Mouse (Mus musculus) liver, embryonic 16.5 days (tissue): Measurements from ENCODE around the gene Sv2c. TPM values are rescaled to one million over a fixed set of nuclear protein-coding genes. Genes with fewer than 3 reads are reported as not detected.

Experiments used
- ATAC-seq: fragments of 200-750 bp; cut with Nextera tagmentation; 2 replicates; pipeline ENCODE4 v1.8.0; 2017; ENCODE audit warnings: low read depth, mild to moderate bottlenecking, moderate number of reproducible peaks, moderate library complexity
- H3K27ac ChIP-seq: fragments of 300-500 bp; sonication (generic); 2 replicates; pipeline ENCODE4 v1.5.1; 2014; ENCODE audit warnings: mild to moderate bottlenecking, low read length
- H3K27me3 ChIP-seq: fragments of 300-500 bp; sonication (generic); 2 replicates; pipeline ENCODE4 v1.6.1; 2014; ENCODE audit warnings: low read depth, low read length, mixed read lengths; ENCODE audit not compliant: control insufficient read depth, insufficient read depth
- H3K36me3 ChIP-seq: fragments of 300-500 bp; sonication (generic); 2 replicates; pipeline ENCODE4 v1.6.1; 2014; ENCODE audit warnings: mild to moderate bottlenecking; ENCODE audit not compliant: control insufficient read depth, insufficient read depth
- H3K4me1 ChIP-seq: fragments of 300-500 bp; sonication (generic); 2 replicates; pipeline ENCODE4 v1.6.1; 2014; ENCODE audit warnings: low read depth, low read length, mixed read lengths; ENCODE audit not compliant: control insufficient read depth
- H3K4me2 ChIP-seq: fragments of 300-500 bp; sonication (generic); 2 replicates; pipeline ENCODE4 v1.6.1; 2014; ENCODE audit warnings: low read depth, low read length, mixed read lengths
- H3K4me3 ChIP-seq: fragments of 300-500 bp; sonication (generic); 2 replicates; pipeline ENCODE4 v1.5.1; 2014; ENCODE audit warnings: low read depth, mild to moderate bottlenecking, low read length
- H3K9ac ChIP-seq: fragments of 300-500 bp; sonication (generic); 2 replicates; pipeline ENCODE4 v1.6.1; 2014; ENCODE audit warnings: low read depth, low read length
- H3K9me3 ChIP-seq: fragments of 300-500 bp; sonication (generic); replicated peaks from 2 replicates; pipeline ENCODE4 v1.6.1; 2016; ENCODE audit warnings: low read length; ENCODE audit not compliant: control insufficient read depth
- WGBS: fragments of 180-500 bp; shearing (Covaris S2); extraction: QIAGEN DNeasy Blood & Tissue Kit; methylation state at CpG from one replicate; pipeline ENCODE4 v1.1.7; 2014; ENCODE audit not compliant: insufficient replicate concordance; 5-methylcytosine and 5-hydroxymethylcytosine counted together
- polyA plus RNA-seq: library from polyadenylated mRNA; unstranded; fragments of >200 nt; fragmentation: Nextera tagmentation; extraction: Ambion mirVana; gene quantifications from 2 replicates; pipeline ENCODE4 v1.2.1, GENCODE M21; 2015

Gene Sv2c
- polyA plus RNA-seq, 1 experiment from 2014 or later = 0.18 TPM

- Histone ChIP-seq H3K4me3 (peak overlapping the region; percentile 26; the same call in 1 of the 2 replicates), H3K27me3 (no peaks in the 10 kb centered on the region), H3K4me1 (peaks cover 52% of the 10 kb centered on the region), H3K27ac (no peak overlapping the region), H3K9me3 (no peaks in the 10 kb centered on the region), H3K36me3 (no peaks in the 10 kb centered on the region), H3K4me2 (peak overlapping the region; percentile 87), H3K9ac (peak overlapping the region; percentile 36)
- no peak for ATAC-seq
- WGBS = 21% methylated on average over 14 of the region's 14 CpGs
Observed at GRCm38 (mm10) chr13:95959651-95960476, 172.5 kb downstream of the Sv2c start.

- Histone ChIP-seq H3K4me1 (peaks cover 30% of the 10 kb centered on the region), H3K27me3 (no peaks in the 10 kb centered on the region), H3K4me3 (no peak overlapping the region), H3K9me3 (no peaks in the 10 kb centered on the region), H3K36me3 (no peaks in the 10 kb centered on the region), H3K9ac (no peak overlapping the region), H3K4me2 (no peak overlapping the region), H3K27ac (peak overlapping the region; percentile 25; the same call in 1 of the 2 replicates)
- 0 out of 2 replicates have a peak, but pooled peaks have one; percentile 16 for ATAC-seq
- 24% methylated on average over 10 of the region's 10 CpGs for WGBS
Observed at GRCm38 (mm10) chr13:95957134-95957533, 175.2 kb downstream of the Sv2c start.

- no peaks in the 10 kb centered on the region for H3K9me3 ChIP-seq
- no peaks in the 10 kb centered on the region for H3K27me3 ChIP-seq
- WGBS = 42% methylated on average over 2 of the region's 2 CpGs
- H3K9ac ChIP-seq = no peak overlapping the region
- H3K4me1 ChIP-seq = peaks cover 27% of the 10 kb centered on the region
- ATAC-seq = no peak
- no peaks in the 10 kb centered on the region for H3K36me3 ChIP-seq
- no peak overlapping the region for H3K4me2 ChIP-seq
- no peak overlapping the region for H3K27ac ChIP-seq
- no peak overlapping the region for H3K4me3 ChIP-seq
Observed at GRCm38 (mm10) chr13:95956327-95956781, 176.0 kb downstream of the Sv2c start.

- no peak for ATAC-seq
- Histone ChIP-seq H3K4me1 (peaks cover 30% of the 10 kb centered on the region), H3K4me3 (no peak overlapping the region), H3K9me3 (no peaks in the 10 kb centered on the region), H3K9ac (no peak overlapping the region), H3K36me3 (no peaks in the 10 kb centered on the region), H3K4me2 (no peak overlapping the region), H3K27me3 (no peaks in the 10 kb centered on the region), H3K27ac (no peak overlapping the region)
- WGBS = 72% methylated on average over 5 of the region's 5 CpGs
Observed at GRCm38 (mm10) chr13:95955204-95955603, 177.2 kb downstream of the Sv2c start.

- H3K4me2 ChIP-seq = no peak overlapping the region
- H3K4me3 ChIP-seq = no peak overlapping the region
- H3K9me3 ChIP-seq = no peaks in the 10 kb centered on the region
- H3K36me3 ChIP-seq = no peaks in the 10 kb centered on the region
- no peak overlapping the region for H3K27ac ChIP-seq
- H3K27me3 ChIP-seq = no peaks in the 10 kb centered on the region
- H3K9ac ChIP-seq = no peak overlapping the region
- peaks cover 39% of the 10 kb centered on the region for H3K4me1 ChIP-seq
- 69% methylated on average over 4 of the region's 4 CpGs for WGBS
- no peak for ATAC-seq
Observed at GRCm38 (mm10) chr13:95953636-95954035, 178.7 kb downstream of the Sv2c start.

GRCm38 (mm10) chr13:95952263-95952662 lies 180.1 kb downstream of the Sv2c start:
- 67% methylated on average over 4 of the region's 4 CpGs for WGBS
- no peak overlapping the region for H3K27ac ChIP-seq
- H3K4me3 ChIP-seq = no peak overlapping the region
- no peaks in the 10 kb centered on the region for H3K36me3 ChIP-seq
- ATAC-seq = no peak
- no peaks in the 10 kb centered on the region for H3K27me3 ChIP-seq
- peaks cover 46% of the 10 kb centered on the region for H3K4me1 ChIP-seq
- H3K9me3 ChIP-seq = no peaks in the 10 kb centered on the region
- H3K9ac ChIP-seq = no peak overlapping the region
- no peak overlapping the region for H3K4me2 ChIP-seq

DNA sequence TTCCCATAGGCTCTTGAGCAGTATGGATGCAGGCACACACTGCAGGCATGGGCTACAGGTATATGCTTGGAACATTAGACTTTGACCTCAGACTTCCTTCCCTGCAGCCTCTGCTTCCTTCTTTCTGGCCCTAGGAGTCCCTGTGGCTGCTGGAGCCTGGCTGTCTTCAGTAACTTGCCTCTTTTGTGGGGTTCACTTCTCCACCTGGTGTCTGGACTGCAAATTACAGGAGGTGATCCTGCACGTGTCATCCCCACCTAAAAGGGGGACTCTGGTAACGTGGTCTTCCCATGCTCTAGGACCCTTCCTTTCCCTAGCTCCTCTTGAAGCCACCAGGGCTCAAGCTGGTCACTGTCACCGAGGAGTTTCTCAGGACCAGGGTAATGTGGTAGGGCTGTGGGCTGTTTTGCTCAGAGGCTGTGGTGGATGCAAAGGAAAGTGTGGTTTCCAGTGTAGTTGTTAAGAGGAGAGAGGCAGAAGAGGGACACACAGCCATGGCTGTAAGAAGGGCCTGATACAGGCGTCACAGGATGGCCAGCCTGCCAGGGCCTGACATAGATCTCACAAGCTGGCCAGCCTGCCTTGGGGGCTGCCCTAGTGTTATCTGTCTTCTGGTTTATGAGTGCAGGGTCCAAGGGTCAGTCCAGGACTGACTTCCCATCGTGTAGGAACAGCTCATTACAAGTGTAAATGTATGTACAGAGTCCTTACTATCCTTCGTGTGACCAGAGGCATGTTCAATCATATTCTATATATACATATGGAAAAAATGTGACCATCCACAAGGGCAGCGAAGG lies 181.1 kb downstream of the Sv2c start:
- H3K36me3 ChIP-seq = no peaks in the 10 kb centered on the region
- peak overlapping the region; percentile 45 for H3K4me2 ChIP-seq
- peak overlapping the region; percentile 29; the same call in 1 of the 2 replicates for H3K27ac ChIP-seq
- peaks cover 38% of the 10 kb centered on the region for H3K4me1 ChIP-seq
- WGBS = 33% methylated on average over 7 of the region's 7 CpGs
- no peaks in the 10 kb centered on the region for H3K9me3 ChIP-seq
- H3K4me3 ChIP-seq = no peak overlapping the region; the same call in 1 of the 2 replicates
- peak; percentile 45 for ATAC-seq
- H3K27me3 ChIP-seq = no peaks in the 10 kb centered on the region
- peak overlapping the region; percentile 50; the same call in 1 of the 2 replicates for H3K9ac ChIP-seq

- H3K27ac ChIP-seq = peak overlapping the region; percentile 29; the same call in 1 of the 2 replicates
- no peaks in the 10 kb centered on the region for H3K9me3 ChIP-seq
- H3K4me3 ChIP-seq = peak overlapping the region; percentile 12; the same call in 1 of the 2 replicates
- peaks cover 37% of the 10 kb centered on the region for H3K4me1 ChIP-seq
- ATAC-seq = peak; percentile 82
- H3K36me3 ChIP-seq = no peaks in the 10 kb centered on the region
- peak overlapping the region; percentile 50 for H3K9ac ChIP-seq
- no peaks in the 10 kb centered on the region for H3K27me3 ChIP-seq
- peak overlapping the region; percentile 45 for H3K4me2 ChIP-seq
- 42% methylated on average over 11 of the region's 11 CpGs for WGBS
Observed at GRCm38 (mm10) chr13:95950434-95951091, 181.8 kb downstream of the Sv2c start.
